Mouse (Mus musculus) liver, embryonic 16.5 days (tissue): ENCODE data around the gene Csf1. TPM values are rescaled to one million over a fixed set of nuclear protein-coding genes. Genes with fewer than 3 reads are reported as not detected.

ENCODE experiments used
- ATAC-seq: fragments of 200-750 bp; cut with Nextera tagmentation; 2 replicates; pipeline ENCODE4 v1.8.0; 2017; ENCODE audit warnings: low read depth, mild to moderate bottlenecking, moderate number of reproducible peaks, moderate library complexity
- H3K27ac ChIP-seq: fragments of 300-500 bp; sonication (generic); 2 replicates; pipeline ENCODE4 v1.5.1; 2014; ENCODE audit warnings: mild to moderate bottlenecking, low read length
- H3K27me3 ChIP-seq: fragments of 300-500 bp; sonication (generic); 2 replicates; pipeline ENCODE4 v1.6.1; 2014; ENCODE audit warnings: low read depth, low read length, mixed read lengths; ENCODE audit not compliant: control insufficient read depth, insufficient read depth
- H3K36me3 ChIP-seq: fragments of 300-500 bp; sonication (generic); 2 replicates; pipeline ENCODE4 v1.6.1; 2014; ENCODE audit warnings: mild to moderate bottlenecking; ENCODE audit not compliant: control insufficient read depth, insufficient read depth
- H3K4me1 ChIP-seq: fragments of 300-500 bp; sonication (generic); 2 replicates; pipeline ENCODE4 v1.6.1; 2014; ENCODE audit warnings: low read depth, low read length, mixed read lengths; ENCODE audit not compliant: control insufficient read depth
- H3K4me2 ChIP-seq: fragments of 300-500 bp; sonication (generic); 2 replicates; pipeline ENCODE4 v1.6.1; 2014; ENCODE audit warnings: low read depth, low read length, mixed read lengths
- H3K4me3 ChIP-seq: fragments of 300-500 bp; sonication (generic); 2 replicates; pipeline ENCODE4 v1.5.1; 2014; ENCODE audit warnings: low read depth, mild to moderate bottlenecking, low read length
- H3K9ac ChIP-seq: fragments of 300-500 bp; sonication (generic); 2 replicates; pipeline ENCODE4 v1.6.1; 2014; ENCODE audit warnings: low read depth, low read length
- H3K9me3 ChIP-seq: fragments of 300-500 bp; sonication (generic); replicated peaks from 2 replicates; pipeline ENCODE4 v1.6.1; 2016; ENCODE audit warnings: low read length; ENCODE audit not compliant: control insufficient read depth
- WGBS: fragments of 180-500 bp; shearing (Covaris S2); extraction: QIAGEN DNeasy Blood & Tissue Kit; methylation state at CpG from one replicate; pipeline ENCODE4 v1.1.7; 2014; ENCODE audit not compliant: insufficient replicate concordance; 5-methylcytosine and 5-hydroxymethylcytosine counted together
- polyA plus RNA-seq: library from polyadenylated mRNA; unstranded; fragments of >200 nt; fragmentation: Nextera tagmentation; extraction: Ambion mirVana; gene quantifications from 2 replicates; pipeline ENCODE4 v1.2.1, GENCODE M21; 2015

Csf1 gene
- polyA plus RNA-seq, 1 experiment from 2014 or later = 7.9 TPM

GRCm38 (mm10) chr3:107746026-107746425 is 14.2 kb downstream of the Csf1 start:
- Histone ChIP-seq H3K4me1 (peaks cover 15% of the 10 kb centered on the region; the same call in 1 of the 2 replicates), H3K27me3 (no peaks in the 10 kb centered on the region), H3K27ac (no peak overlapping the region), H3K9me3 (no peaks in the 10 kb centered on the region), H3K4me2 (no peak overlapping the region), H3K4me3 (no peak overlapping the region), H3K9ac (no peak overlapping the region), H3K36me3 (no peaks in the 10 kb centered on the region)
- ATAC-seq = no peak
- WGBS = 52% methylated on average over 3 of the region's 3 CpGs

DNA sequence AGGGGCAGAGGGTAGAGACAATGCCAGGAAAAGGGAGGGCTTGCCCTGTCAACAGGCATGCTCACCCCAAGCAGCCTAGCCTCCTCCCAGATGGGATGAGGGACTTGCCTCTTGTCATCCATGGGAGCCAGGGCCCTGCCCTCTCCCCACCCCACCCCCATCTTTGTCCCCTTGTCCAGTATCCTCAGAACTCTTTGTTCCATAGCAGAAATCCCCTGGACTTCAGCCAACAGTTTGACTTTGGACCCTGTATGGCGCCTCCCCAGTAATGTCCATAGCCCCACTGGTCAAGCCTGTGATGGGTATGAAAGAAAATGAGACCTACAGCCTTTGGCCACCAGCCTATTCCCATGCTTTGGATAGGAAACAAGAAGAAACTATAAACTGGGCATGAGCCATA is 16.6 kb downstream of the Csf1 start:
- Histone ChIP-seq H3K9me3 (no peaks in the 10 kb centered on the region), H3K9ac (no peak overlapping the region), H3K4me1 (peaks cover 15% of the 10 kb centered on the region), H3K36me3 (no peaks in the 10 kb centered on the region), H3K27me3 (no peaks in the 10 kb centered on the region), H3K4me2 (no peak overlapping the region), H3K27ac (no peak overlapping the region), H3K4me3 (no peak overlapping the region)
- peak; percentile 61 for ATAC-seq
- WGBS = 62% methylated on average over 1 of the region's 1 CpGs

DNA sequence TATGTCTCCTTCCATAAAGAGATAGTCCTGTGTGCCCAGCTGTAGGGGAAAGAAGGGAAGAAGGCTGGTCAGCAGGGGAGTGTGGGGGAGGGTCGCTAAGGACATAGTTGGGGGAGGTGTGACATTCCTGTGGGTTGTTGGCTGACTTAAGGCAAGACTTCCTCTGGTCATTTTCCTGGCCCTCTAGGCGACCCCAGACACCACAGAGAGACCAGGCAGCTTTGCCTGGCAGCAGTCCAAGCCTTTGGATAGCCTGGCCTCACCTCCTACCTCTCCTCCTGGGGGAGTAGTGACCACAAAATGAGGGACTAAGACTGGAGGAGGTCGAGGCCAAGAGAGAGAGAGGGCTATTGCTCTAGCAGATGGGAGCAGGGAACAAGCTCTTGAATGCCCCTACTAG is 17.2 kb downstream of the Csf1 start:
- Histone ChIP-seq H3K27ac (no peak overlapping the region), H3K9me3 (no peaks in the 10 kb centered on the region), H3K4me1 (peaks cover 15% of the 10 kb centered on the region), H3K4me3 (no peak overlapping the region), H3K27me3 (no peaks in the 10 kb centered on the region), H3K4me2 (no peak overlapping the region), H3K9ac (no peak overlapping the region), H3K36me3 (no peaks in the 10 kb centered on the region)
- 17% methylated on average over 3 of the region's 3 CpGs for WGBS
- no peak for ATAC-seq

DNA sequence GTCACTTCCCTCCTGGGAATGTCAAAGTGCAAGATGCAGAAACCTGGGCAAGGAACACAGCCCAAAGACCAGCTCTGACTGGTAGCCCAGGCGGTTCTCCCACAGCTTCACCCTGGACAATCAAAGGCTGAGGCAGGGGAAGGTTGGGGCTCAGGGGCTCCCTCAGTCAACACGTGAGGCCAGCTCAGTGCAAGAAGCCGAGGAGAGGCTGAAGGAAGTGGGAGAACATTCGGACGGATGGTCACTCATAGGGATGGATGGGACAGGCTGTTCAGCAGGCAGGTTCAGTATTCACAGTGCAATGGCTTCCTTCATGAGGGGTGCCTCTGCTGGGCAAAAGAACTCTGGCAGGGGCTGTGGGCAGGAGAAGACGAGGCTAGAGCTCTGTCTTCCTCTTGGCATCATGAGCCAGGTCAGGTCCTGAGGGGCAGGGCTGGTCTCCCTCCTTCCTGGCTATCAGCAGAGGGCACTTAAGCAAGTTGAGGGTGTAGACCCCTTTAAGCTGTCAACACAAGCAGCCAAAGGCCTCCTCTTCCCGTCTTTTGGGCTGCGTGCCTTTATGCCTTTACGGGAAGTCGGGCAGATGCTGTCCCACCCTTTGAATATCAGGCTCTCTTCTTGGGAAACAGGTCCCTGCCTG is 18.1 kb downstream of the Csf1 start:
- Histone ChIP-seq H3K27me3 (no peaks in the 10 kb centered on the region), H3K4me1 (peaks cover 15% of the 10 kb centered on the region), H3K36me3 (no peaks in the 10 kb centered on the region), H3K4me2 (no peak overlapping the region), H3K9ac (no peak overlapping the region), H3K4me3 (no peak overlapping the region), H3K27ac (no peak overlapping the region), H3K9me3 (no peaks in the 10 kb centered on the region)
- ATAC-seq = no peak
- WGBS = 63% methylated on average over 10 of the region's 10 CpGs

- H3K4me2 ChIP-seq = no peak overlapping the region
- peaks cover 15% of the 10 kb centered on the region for H3K4me1 ChIP-seq
- H3K27me3 ChIP-seq = no peaks in the 10 kb centered on the region
- no peaks in the 10 kb centered on the region for H3K36me3 ChIP-seq
- H3K9me3 ChIP-seq = no peaks in the 10 kb centered on the region
- H3K9ac ChIP-seq = no peak overlapping the region
- no peak overlapping the region for H3K27ac ChIP-seq
- H3K4me3 ChIP-seq = no peak overlapping the region
- ATAC-seq = no peak
Observed at GRCm38 (mm10) chr3:107741387-107741786, 18.9 kb downstream of the Csf1 start.

DNA sequence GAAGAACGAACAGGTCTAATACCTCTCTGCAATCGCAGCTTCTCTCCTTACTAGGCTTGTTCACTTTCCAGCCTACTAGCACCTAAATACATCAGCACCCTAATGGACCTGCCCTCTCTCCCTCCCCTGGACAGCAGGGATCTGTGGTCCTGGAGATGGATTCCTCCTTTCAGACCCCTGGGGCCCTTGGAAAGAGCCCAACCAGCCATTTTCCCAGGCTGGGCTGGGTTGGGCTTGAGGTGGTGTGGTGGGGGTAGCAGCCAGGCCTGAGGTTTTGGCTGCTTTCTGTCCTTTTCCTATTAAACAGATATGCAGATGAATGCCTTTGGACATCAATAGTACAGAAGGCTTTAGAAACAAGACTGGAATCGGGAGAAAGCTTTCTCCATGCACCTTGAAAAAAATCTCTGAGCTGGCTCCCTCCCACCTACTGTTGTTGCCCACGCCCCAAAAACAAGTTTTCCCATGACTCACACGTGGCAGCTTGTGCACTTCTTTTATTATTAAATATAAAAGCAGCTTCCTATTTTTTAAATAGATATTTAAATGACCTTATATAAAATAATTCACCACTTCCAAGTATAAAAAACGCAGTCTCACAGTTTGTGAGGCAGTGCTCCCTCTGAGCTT is 19.6 kb downstream of the Csf1 start:
- no peaks in the 10 kb centered on the region for H3K27me3 ChIP-seq
- no peaks in the 10 kb centered on the region for H3K36me3 ChIP-seq
- no peaks in the 10 kb centered on the region for H3K9me3 ChIP-seq
- H3K4me1 ChIP-seq = peaks cover 15% of the 10 kb centered on the region
- ATAC-seq = peak; percentile 76
- H3K9ac ChIP-seq = no peak overlapping the region
- H3K27ac ChIP-seq = no peak overlapping the region; the same call in 1 of the 2 replicates
- 17% methylated on average over 6 of the region's 6 CpGs for WGBS
- no peak overlapping the region for H3K4me2 ChIP-seq
- H3K4me3 ChIP-seq = no peak overlapping the region

DNA sequence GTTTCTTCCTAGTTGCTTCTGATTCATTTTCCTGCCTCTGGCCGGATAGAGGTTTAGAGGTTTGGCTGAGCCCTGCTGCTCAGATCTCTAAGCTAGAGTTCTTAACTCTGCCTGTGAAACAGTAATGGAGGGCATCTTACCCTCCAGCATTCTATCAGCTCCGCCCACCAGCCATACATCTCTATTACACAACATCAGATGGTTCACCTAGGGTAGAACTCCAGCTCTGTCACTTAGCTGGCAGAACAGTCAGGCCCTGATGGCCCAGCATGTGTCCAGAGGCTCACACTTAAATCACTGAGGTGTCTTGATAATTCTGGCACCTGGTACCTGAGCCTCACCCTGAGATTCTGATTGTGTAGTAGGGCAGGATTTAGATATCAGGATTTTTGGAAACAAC is 20.3 kb downstream of the Csf1 start:
- peaks cover 15% of the 10 kb centered on the region for H3K4me1 ChIP-seq
- H3K4me2 ChIP-seq = no peak overlapping the region
- no peaks in the 10 kb centered on the region for H3K9me3 ChIP-seq
- WGBS = 61% methylated on average over 2 of the region's 2 CpGs
- H3K4me3 ChIP-seq = no peak overlapping the region
- no peak overlapping the region for H3K9ac ChIP-seq
- no peak for ATAC-seq
- H3K27me3 ChIP-seq = no peaks in the 10 kb centered on the region
- H3K27ac ChIP-seq = no peak overlapping the region; the same call in 1 of the 2 replicates
- H3K36me3 ChIP-seq = no peaks in the 10 kb centered on the region

GRCm38 (mm10) chr3:107739456-107739855 is 20.8 kb downstream of the Csf1 start:
- 46% methylated on average over 3 of the region's 3 CpGs for WGBS
- H3K27ac ChIP-seq = no peak overlapping the region
- ATAC-seq = no peak

GRCm38 (mm10) chr3:107738620-107739019 is 21.6 kb downstream of the Csf1 start:
- Histone ChIP-seq H3K27ac (no peak overlapping the region), H3K9ac (no peak overlapping the region), H3K9me3 (no peaks in the 10 kb centered on the region), H3K4me1 (peaks cover 13% of the 10 kb centered on the region), H3K27me3 (no peaks in the 10 kb centered on the region), H3K36me3 (no peaks in the 10 kb centered on the region), H3K4me3 (no peak overlapping the region), H3K4me2 (no peak overlapping the region)
- ATAC-seq = no peak
- WGBS = 47% methylated on average over 1 of the region's 1 CpGs

More at GRCm38 (mm10) chr3:107739456-107739855, 20.8 kb downstream of the Csf1 start:
- no peak overlapping the region for H3K9ac ChIP-seq
- H3K4me1 ChIP-seq = peaks cover 15% of the 10 kb centered on the region
- H3K4me3 ChIP-seq = no peak overlapping the region
- no peaks in the 10 kb centered on the region for H3K36me3 ChIP-seq
- no peak overlapping the region for H3K4me2 ChIP-seq
- no peaks in the 10 kb centered on the region for H3K9me3 ChIP-seq
- H3K27me3 ChIP-seq = no peaks in the 10 kb centered on the region
